Mouse (Mus musculus) ovary, adult 2 months (tissue): ENCODE data around the gene Olfr775. TPM values are rescaled to one million over a fixed set of nuclear protein-coding genes. Genes with fewer than 3 reads are reported as not detected.

Experiments used
- polyA plus RNA-seq: library from polyadenylated mRNA; depleted of rRNA; stranded (reverse); fragments of >200 nt; gene quantifications from 2 replicates; pipeline ENCODE4 v1.2.3, GENCODE M21; 2012; rRNA removed

The Olfr775 gene
- not detected in 2 replicates for polyA plus RNA-seq

DNA sequence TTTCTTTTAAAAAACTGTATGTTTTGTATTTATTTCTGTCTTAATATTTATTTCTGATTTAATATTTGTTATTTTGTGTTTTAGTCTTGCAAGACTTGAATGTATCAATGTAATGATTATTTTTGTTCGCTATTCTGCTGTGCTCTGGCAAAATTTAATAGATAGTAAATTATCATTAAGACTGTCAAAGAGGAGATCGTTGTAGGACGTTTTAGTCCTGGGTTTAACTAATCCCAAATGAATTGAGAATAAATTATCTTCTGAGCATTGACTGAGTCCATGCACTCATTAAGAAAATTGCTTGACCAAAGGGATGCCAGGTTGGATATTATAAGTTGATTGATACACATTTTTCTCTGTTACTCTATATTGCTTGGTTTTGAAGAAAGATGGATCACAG is at the start of gene Olfr775:
Olfr775 (plus strand) TSS at position 301 of the 400 bp plus-strand sequence.

DNA sequence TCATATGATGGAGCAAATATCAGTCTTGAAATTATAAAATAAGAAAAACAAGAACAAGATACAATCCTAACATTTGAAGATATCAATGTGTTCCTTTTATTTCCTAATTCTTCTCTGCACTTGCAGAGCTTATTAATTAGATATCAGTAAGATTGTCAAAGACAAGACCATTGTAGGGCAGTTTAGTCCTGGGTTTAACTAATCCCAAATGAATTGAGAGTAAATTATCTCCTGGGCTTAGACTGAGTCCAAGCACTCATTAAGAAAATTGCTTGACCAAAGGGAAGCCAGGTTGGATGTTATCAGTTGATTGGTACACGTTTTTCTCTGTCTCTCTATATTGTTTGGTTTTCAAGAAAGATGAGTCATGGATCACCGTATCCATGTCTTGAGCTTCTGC is 12.3 kb upstream of the Olfr775 start, which contains the start of gene Olfr774:
Olfr774 (plus strand) TSS at position 301 of the 400 bp plus-strand sequence.

DNA sequence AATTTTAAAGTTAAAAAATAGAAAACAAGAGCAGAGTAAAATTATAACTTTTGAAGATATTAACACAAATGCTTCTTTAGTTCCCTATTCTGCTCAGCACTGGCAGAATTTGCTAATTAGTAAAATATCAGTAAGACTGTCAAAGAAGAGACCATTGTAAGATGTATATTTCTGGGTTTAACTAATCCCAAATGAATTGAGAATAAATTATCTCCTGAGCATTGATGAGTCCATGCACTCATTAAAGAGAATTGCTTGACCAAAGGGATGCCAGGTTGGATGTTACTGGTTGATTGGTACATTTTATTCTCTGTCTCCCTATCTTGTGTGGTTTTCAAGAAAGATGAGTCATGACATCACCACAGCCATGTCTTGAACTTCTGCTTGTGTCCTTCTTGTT is 10.6 kb downstream of the Olfr775 start, which contains the start of gene Olfr776:
Olfr776 (plus strand) TSS at position 301 of the 400 bp plus-strand sequence.

DNA sequence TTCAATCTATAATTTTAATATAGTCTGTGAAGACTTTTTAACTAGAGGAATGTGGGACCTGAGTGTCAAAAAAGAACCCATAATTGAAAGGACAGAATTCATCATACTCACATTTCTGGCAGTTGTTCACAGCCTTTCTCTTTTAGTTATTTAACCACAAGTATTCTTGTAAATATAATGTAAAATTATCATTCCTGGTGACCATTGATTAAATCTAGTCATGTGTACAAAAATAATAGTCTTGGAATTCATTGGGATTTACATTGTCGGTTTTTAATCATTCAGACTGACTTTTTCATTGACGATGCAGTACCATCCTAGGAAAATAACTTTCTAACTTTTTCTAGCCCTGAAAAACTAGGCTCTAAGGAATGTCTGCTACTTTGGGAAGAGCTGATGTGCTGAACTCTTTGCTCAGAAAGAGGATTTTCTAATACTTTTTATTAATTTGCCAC is 22.9 kb downstream of the Olfr775 start, which contains the start of gene Olfr777:
Olfr777 (minus strand) TSS at position 405 of the 455 bp plus-strand sequence.

Other genes with a start within 250 kb of the Olfr775 start
- not detected in 2 replicates for gene Olfr763, start 237.6 kb upstream of the Olfr775 start, polyA plus RNA-seq
- gene Olfr764-ps1, start 208.5 kb upstream of the Olfr775 start, polyA plus RNA-seq: not detected in 2 replicates
- not detected in 2 replicates for gene Olfr765, start 198.4 kb upstream of the Olfr775 start, polyA plus RNA-seq
- gene Olfr766-ps1, start 179.4 kb upstream of the Olfr775 start, polyA plus RNA-seq: not detected in 2 replicates
- not detected in 2 replicates for gene Olfr767, start 165.5 kb upstream of the Olfr775 start, polyA plus RNA-seq
- not detected in 2 replicates for gene Olfr768, start 149.0 kb upstream of the Olfr775 start, polyA plus RNA-seq
- 0.09 TPM in 1 of 2 replicates, not detected in the other for gene Olfr769, start 130.6 kb upstream of the Olfr775 start, polyA plus RNA-seq
- gene Olfr770, start 109.4 kb upstream of the Olfr775 start, polyA plus RNA-seq: not detected in 2 replicates
- not detected in 2 replicates for gene Olfr771, start 83.7 kb upstream of the Olfr775 start, polyA plus RNA-seq
- not detected in 2 replicates for gene Olfr772, start 70.5 kb upstream of the Olfr775 start, polyA plus RNA-seq
- gene Olfr773, start 61.0 kb upstream of the Olfr775 start, polyA plus RNA-seq: not detected in 2 replicates
- gene Olfr774, start 12.2 kb upstream of the Olfr775 start, polyA plus RNA-seq: not detected in 2 replicates
- not detected in 2 replicates for gene Olfr776, start 10.7 kb downstream of the Olfr775 start, polyA plus RNA-seq
- not detected in 2 replicates for gene Olfr777, start 23.1 kb downstream of the Olfr775 start, polyA plus RNA-seq
- gene Olfr780, start 69.7 kb downstream of the Olfr775 start, polyA plus RNA-seq: not detected in 2 replicates
- not detected in 2 replicates for gene Olfr781, start 80.4 kb downstream of the Olfr775 start, polyA plus RNA-seq
- not detected in 2 replicates for gene Olfr782, start 100.4 kb downstream of the Olfr775 start, polyA plus RNA-seq
- 0.05 TPM in 1 of 2 replicates, not detected in the other for gene Olfr784, start 135.7 kb downstream of the Olfr775 start, polyA plus RNA-seq
- not detected in 2 replicates for gene Olfr785, start 157.0 kb downstream of the Olfr775 start, polyA plus RNA-seq
- not detected in 2 replicates for gene Olfr786, start 178.9 kb downstream of the Olfr775 start, polyA plus RNA-seq
- not detected in 2 replicates for gene Olfr787, start 213.4 kb downstream of the Olfr775 start, polyA plus RNA-seq
- gene Olfr788, start 222.6 kb downstream of the Olfr775 start, polyA plus RNA-seq: not detected in 2 replicates
- gene Olfr789, start 236.3 kb downstream of the Olfr775 start, polyA plus RNA-seq: not detected in 2 replicates